Mouse (Mus musculus): ENCODE results near the gene Nat8f7.
"Not testable (repeated sequence)": the region's sequence is repeated elsewhere in the genome, so short reads cannot be mapped to it uniquely, and the experiment has no call there.

Gene Nat8f7

GRCm38 (mm10) chr6:85713105-85713504 is at the start of gene Nat8f7:
TSS of gene Nat8f7 (minus strand) at chr6:85713205.
- DNase-seq, result not testable (repeated sequence)

- not testable (repeated sequence) for DNase-seq
These were observed 49.7 kb upstream of the Nat8f7 start for GRCm38 (mm10) chr6:85762678-85763077.

GRCm38 (mm10) chr6:85755705-85756249 is 42.8 kb upstream of the Nat8f7 start:
- DNase-seq, result not testable (repeated sequence)

- not testable (repeated sequence) for DNase-seq
These were observed 3.4 kb downstream of the Nat8f7 start for GRCm38 (mm10) chr6:85709607-85710006.

GRCm38 (mm10) chr6:85709206-85709605 is 3.8 kb downstream of the Nat8f7 start:
- not testable (repeated sequence) for DNase-seq

- DNase-seq, result not testable (repeated sequence)
These were observed 11.1 kb downstream of the Nat8f7 start for GRCm38 (mm10) chr6:85701943-85702342.

Data from right cerebral cortex, postnatal 25 days (tissue).